Mouse (Mus musculus): ENCODE data around the gene Lmtk3. TPM values are rescaled to one million over a fixed set of nuclear protein-coding genes. Genes with fewer than 3 reads are reported as not detected.
A peak's percentile ranks its signal among the peaks of the same experiment; 100 is the strongest.

Lmtk3 gene
- 10.6 and 11.1 TPM in 2 replicates for polyA plus RNA-seq (2016; fragmentation: Nextera tagmentation; extraction: Ambion mirVana)

DNA sequence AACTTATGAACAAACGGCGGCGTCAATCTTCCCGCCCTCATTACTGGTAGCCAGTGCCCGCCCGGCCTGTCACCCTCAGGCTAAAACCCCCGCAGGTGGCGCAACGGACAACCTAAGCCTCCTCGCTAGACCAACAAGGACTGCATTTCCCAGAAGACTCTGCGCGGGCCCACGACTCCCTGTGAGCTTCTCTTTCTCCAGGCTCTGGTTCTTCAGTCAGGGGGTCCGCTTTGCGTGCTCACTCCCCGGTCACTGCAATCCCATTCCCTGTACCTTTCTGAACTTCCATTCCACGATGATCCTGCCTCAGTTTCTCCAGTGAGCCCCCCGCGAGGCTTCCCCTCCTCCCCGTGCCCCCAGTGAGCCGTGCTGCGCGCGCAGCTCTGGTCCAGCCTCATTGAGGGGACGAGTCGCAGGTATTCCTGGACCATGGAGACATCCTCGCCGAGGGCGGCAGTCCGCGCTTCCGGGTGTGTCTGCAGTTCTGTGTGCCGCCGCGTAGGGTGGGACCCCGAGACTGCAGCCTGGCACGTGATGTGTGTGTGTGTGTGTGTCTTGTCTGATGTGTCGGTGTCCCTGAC is at the start of gene Lmtk3:
Gene Lmtk3 (plus strand): TSS at position 228 of the 581 bp plus-strand sequence.
- H3K4me3 ChIP-seq: peak within 1 kb of the TSS; percentile 87
- H3K27me3 ChIP-seq: peaks cover 21% of the 10 kb centered on the region
- peak within 1 kb of the TSS; percentile 73 for H3K4me2 ChIP-seq (replicated peaks)
- peak; percentile 27; the same call in 1 of the 2 replicates for ATAC-seq (ENCODE audit: low FRiP score, low read depth)
- under 1% methylated on average over 38 of the region's 38 CpGs for WGBS
- peak within 1 kb of the TSS; percentile 95 for H3K9ac ChIP-seq (replicated peaks)
- peak within 1 kb of the TSS; percentile 93 for H3K27ac ChIP-seq (replicated peaks)
- H3K36me3 ChIP-seq: peaks cover 15% of the 10 kb centered on the region
- no peaks in the 10 kb centered on the region for H3K9me3 ChIP-seq
- H3K4me1 ChIP-seq: peaks cover 36% of the 10 kb centered on the region

DNA sequence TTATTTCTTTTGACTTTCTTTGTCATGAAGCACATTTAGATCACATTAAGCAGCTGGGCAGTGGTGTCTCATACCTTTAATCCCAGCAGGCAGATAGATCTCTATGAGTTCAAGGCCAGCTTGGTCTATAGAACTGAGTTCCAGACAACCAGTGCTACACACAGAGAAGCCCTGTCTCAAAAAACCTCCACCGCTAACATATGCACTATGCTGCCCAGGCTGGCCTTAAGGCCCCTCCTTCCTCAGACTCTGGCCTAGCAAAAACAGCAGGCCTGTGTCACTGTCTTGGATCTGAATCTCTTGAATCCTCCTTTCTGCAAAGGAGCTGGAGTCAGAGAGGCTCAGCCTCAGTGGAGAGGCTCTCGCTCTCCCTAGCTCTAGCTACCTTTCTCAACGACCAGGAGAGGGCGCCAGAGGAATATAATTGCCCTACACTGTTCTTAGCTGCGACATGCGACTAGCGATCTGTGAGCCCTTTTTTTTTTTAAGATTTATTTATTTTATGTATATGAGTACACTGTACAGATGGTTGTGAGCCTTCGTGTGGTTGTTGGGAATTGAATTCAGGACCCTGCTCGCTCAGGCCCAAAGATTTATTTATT is 44.3 kb upstream of the Lmtk3 start:
- H3K27ac ChIP-seq (replicated peaks): no peak overlapping the region
- no peaks in the 10 kb centered on the region for H3K36me3 ChIP-seq
- H3K9ac ChIP-seq (replicated peaks): no peak overlapping the region
- 8% methylated on average over 9 of the region's 9 CpGs for WGBS
- no peak overlapping the region for H3K4me2 ChIP-seq (replicated peaks)
- no peaks in the 10 kb centered on the region for H3K9me3 ChIP-seq
- ATAC-seq (ENCODE audit: low FRiP score, low read depth): peak; percentile 79; the same call in 1 of the 2 replicates
- no peak overlapping the region for H3K4me3 ChIP-seq
- no peaks in the 10 kb centered on the region for H3K4me1 ChIP-seq
- H3K27me3 ChIP-seq: peaks cover 10% of the 10 kb centered on the region

DNA sequence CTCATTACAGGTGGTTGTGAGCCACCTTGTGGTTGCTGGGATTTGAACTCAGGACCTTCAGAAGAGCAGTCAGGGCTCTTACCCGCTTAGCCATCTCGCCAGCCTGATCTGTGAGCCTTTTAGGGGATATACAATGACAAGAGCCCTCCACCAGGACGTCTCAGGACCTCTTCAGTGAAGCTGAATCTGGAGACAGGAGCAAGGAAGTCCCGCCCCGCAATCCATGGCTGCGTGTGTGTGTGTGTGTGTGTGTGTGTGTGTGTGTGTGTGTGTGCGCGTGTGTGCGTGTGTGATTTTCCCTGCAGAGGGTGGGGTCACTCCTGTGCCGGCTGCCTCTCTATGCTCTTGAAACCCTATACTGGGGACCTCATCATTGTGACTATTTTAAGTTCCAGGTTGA is 43.7 kb upstream of the Lmtk3 start:
- no peak overlapping the region for H3K4me2 ChIP-seq (replicated peaks)
- no peak overlapping the region for H3K9ac ChIP-seq (replicated peaks)
- no peaks in the 10 kb centered on the region for H3K36me3 ChIP-seq
- no peak overlapping the region for H3K4me3 ChIP-seq
- H3K27ac ChIP-seq (replicated peaks): no peak overlapping the region
- no peaks in the 10 kb centered on the region for H3K4me1 ChIP-seq
- 59% methylated on average over 10 of the region's 10 CpGs for WGBS
- no peak for ATAC-seq (ENCODE audit: low FRiP score, low read depth)
- H3K27me3 ChIP-seq: peaks cover 10% of the 10 kb centered on the region
- no peaks in the 10 kb centered on the region for H3K9me3 ChIP-seq

DNA sequence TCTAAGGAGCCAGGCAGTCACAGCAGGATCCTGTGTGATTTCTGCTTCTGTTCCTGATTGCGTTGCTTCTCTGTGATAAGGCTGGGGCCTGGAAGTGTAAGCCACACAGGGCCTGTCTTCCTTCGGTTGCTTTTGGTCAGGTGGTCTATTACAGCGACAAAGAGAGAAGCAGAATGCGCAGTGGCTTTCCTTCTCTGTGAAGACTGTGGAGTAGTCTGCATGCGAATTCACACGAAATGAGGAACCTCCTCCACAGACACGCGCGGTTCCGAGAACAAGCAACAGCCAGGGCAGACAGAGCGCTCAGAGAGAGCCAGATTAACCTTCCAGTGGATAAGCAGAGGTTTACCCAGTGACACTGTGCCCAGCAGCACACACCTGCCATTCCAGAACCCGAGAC is 42.2 kb upstream of the Lmtk3 start:
- peaks cover 10% of the 10 kb centered on the region for H3K27me3 ChIP-seq
- no peak overlapping the region for H3K4me2 ChIP-seq (replicated peaks)
- H3K36me3 ChIP-seq: no peaks in the 10 kb centered on the region
- H3K4me1 ChIP-seq: no peaks in the 10 kb centered on the region
- no peak for ATAC-seq (ENCODE audit: low FRiP score, low read depth)
- H3K4me3 ChIP-seq: no peak overlapping the region
- no peaks in the 10 kb centered on the region for H3K9me3 ChIP-seq
- 85% methylated on average over 12 of the region's 12 CpGs for WGBS
- no peak overlapping the region for H3K27ac ChIP-seq (replicated peaks)
- no peak overlapping the region for H3K9ac ChIP-seq (replicated peaks)

DNA sequence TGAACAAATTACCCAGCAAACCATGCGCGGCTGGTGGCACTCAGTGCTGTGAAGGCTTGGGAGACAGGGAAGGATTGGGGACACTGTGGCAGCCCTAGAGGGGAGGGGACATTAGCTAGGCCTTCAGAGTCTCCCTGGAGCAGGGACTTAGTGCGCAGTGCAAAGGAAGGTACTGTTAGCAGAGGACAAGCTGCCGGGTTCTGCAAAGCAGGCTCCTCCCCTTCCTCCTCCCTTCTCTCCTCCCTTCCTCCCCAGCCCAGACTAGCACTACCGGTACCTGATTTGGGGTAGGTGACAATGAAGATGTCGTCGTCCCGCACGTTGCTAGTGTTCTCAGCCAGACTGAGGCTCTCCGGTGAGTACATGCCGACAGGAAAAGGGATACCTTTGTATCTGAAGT is 41.8 kb upstream of the Lmtk3 start:
- Histone ChIP-seq H3K36me3 (no peaks in the 10 kb centered on the region), H3K4me2 (replicated peaks) (no peak overlapping the region), H3K27me3 (peaks cover 10% of the 10 kb centered on the region), H3K9ac (replicated peaks) (no peak overlapping the region), H3K9me3 (no peaks in the 10 kb centered on the region), H3K4me3 (no peak overlapping the region), H3K27ac (replicated peaks) (no peak overlapping the region), H3K4me1 (no peaks in the 10 kb centered on the region)
- ATAC-seq (ENCODE audit: low FRiP score, low read depth): no peak
- WGBS: 38% methylated on average over 11 of the region's 11 CpGs

DNA sequence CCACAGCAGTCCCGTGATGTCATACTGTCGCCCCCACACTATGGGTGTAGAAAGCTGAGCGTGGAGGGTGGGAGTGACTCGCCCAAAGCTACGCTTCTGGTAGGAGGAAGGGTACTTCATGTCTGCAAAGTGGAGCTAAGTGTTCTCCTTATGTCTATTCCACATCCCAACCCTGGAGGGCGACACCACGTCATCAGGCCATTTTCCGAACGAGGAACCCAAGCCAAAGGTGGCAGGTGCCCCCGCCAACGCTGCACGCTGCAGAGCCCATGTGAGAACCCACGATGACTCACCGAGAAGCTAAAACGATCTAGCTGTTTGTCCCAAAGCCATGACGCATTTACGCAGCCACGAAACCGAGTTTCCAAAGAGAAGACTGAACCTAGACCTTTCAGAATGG is 41.2 kb upstream of the Lmtk3 start:
- H3K4me1 ChIP-seq: no peaks in the 10 kb centered on the region
- H3K9ac ChIP-seq (replicated peaks): no peak overlapping the region
- no peak overlapping the region for H3K27ac ChIP-seq (replicated peaks)
- no peaks in the 10 kb centered on the region for H3K9me3 ChIP-seq
- H3K4me3 ChIP-seq: no peak overlapping the region
- no peak overlapping the region for H3K4me2 ChIP-seq (replicated peaks)
- ATAC-seq (ENCODE audit: low FRiP score, low read depth): no peak
- no peaks in the 10 kb centered on the region for H3K36me3 ChIP-seq
- H3K27me3 ChIP-seq: peaks cover 10% of the 10 kb centered on the region
- 40% methylated on average over 19 of the region's 19 CpGs for WGBS

DNA sequence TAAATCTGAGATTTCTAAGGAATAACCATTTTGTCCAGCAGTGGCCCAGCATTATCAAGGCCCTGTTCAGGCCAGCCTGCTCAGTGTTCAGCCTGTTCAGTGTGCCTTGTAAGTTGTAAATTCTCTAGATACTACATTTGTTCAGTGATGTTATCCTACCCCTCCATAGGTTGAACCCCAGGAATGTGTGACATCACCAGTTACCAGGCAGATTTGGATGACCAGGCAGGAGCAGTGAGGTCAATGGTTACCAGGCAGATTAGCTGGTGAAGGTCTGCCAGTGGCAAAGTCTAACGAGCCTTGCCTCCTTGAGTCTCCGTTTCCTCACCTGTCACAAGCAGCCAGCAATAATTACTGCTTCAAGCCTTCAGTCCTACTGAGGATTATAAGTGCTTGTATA is 39.2 kb upstream of the Lmtk3 start:
- no peak overlapping the region for H3K9ac ChIP-seq (replicated peaks)
- H3K4me3 ChIP-seq: no peak overlapping the region
- H3K4me1 ChIP-seq: no peaks in the 10 kb centered on the region
- H3K27me3 ChIP-seq: peaks cover 10% of the 10 kb centered on the region
- no peaks in the 10 kb centered on the region for H3K36me3 ChIP-seq
- WGBS: 59% methylated on average over 2 of the region's 2 CpGs
- no peak for ATAC-seq (ENCODE audit: low FRiP score, low read depth)
- H3K4me2 ChIP-seq (replicated peaks): no peak overlapping the region
- no peak overlapping the region for H3K27ac ChIP-seq (replicated peaks)
- H3K9me3 ChIP-seq: no peaks in the 10 kb centered on the region

DNA sequence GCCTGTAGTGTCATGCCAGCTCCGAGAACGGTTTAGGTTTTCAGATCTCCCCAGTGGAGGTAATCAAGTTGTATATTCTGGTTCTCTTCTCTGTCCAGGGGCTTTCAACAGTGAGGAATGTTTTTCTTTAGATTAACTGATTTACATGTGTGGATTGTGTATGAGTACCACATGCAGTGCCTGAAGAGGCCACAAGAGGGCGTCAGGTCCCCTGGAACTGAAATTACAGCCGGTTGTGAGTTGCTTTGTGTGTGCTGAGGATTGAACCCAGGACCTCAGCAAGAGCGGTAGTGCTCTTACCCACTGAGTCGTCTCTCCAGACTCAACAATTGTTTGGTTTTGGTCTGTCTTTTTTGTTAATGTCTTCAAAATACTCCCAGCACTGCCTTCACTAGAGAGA is 37.0 kb upstream of the Lmtk3 start:
- no peaks in the 10 kb centered on the region for H3K36me3 ChIP-seq
- no peak for ATAC-seq (ENCODE audit: low FRiP score, low read depth)
- 68% methylated on average over 6 of the region's 6 CpGs for WGBS

DNA sequence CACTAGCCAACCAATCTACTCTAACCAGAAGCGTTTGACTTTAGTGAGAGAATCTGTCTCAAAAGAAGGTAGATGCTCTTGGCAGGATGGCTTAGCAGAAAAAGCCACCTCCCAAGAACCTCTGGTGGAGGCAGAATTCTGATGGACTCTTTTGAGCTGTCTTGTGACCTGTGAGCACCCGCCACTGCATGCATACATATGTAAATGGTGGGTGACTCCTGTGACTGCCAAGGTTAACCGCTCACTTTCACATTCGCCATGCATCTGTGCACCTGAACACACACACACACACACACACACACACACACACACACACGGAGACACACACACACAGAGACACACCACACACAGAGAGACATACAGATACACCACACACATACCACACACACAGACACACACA is 36.1 kb upstream of the Lmtk3 start:
- H3K4me2 ChIP-seq (replicated peaks): no peak overlapping the region
- no peak overlapping the region for H3K9ac ChIP-seq (replicated peaks)
- no peaks in the 10 kb centered on the region; the same call in none of the 2 replicates for H3K27me3 ChIP-seq
- H3K4me3 ChIP-seq: no peak overlapping the region
- H3K36me3 ChIP-seq: no peaks in the 10 kb centered on the region
- WGBS: 81% methylated on average over 5 of the region's 5 CpGs
- no peaks in the 10 kb centered on the region for H3K4me1 ChIP-seq
- H3K9me3 ChIP-seq: no peaks in the 10 kb centered on the region
- H3K27ac ChIP-seq (replicated peaks): no peak overlapping the region
- no peak for ATAC-seq (ENCODE audit: low FRiP score, low read depth)

More for the DNA sequence above, 37.0 kb upstream of the Lmtk3 start:
- no peaks in the 10 kb centered on the region for H3K4me1 ChIP-seq
- H3K4me2 ChIP-seq (replicated peaks): no peak overlapping the region
- peaks cover 4% of the 10 kb centered on the region for H3K27me3 ChIP-seq
- no peaks in the 10 kb centered on the region for H3K9me3 ChIP-seq
- H3K9ac ChIP-seq (replicated peaks): no peak overlapping the region
- no peak overlapping the region for H3K4me3 ChIP-seq
- no peak overlapping the region for H3K27ac ChIP-seq (replicated peaks)

DNA sequence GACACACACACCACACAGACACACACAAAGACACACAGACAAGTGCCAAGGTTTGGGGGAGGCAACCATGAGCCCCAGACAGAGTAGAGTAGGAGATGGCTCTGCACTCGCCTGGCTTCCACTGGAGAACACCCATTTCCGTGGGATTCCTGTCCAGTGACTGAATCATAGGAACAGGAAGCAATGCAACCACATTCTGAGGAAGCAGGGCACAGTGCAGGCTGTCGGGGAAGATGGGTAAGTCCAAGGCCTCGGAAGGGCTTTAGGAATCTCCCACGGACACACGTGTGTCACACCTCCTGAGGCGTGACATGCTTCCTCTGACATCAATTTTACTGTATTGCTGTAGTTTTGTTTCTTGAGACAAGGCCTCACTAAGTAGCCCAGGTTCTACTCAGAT is 35.4 kb upstream of the Lmtk3 start:
- ATAC-seq (ENCODE audit: low FRiP score, low read depth): no peak
- Histone ChIP-seq H3K4me1 (no peaks in the 10 kb centered on the region), H3K36me3 (no peaks in the 10 kb centered on the region), H3K27me3 (no peaks in the 10 kb centered on the region; the same call in 1 of the 2 replicates), H3K4me3 (no peak overlapping the region), H3K9ac (replicated peaks) (no peak overlapping the region), H3K4me2 (replicated peaks) (no peak overlapping the region), H3K9me3 (no peaks in the 10 kb centered on the region), H3K27ac (replicated peaks) (no peak overlapping the region)
- 91% methylated on average over 7 of the region's 7 CpGs for WGBS

DNA sequence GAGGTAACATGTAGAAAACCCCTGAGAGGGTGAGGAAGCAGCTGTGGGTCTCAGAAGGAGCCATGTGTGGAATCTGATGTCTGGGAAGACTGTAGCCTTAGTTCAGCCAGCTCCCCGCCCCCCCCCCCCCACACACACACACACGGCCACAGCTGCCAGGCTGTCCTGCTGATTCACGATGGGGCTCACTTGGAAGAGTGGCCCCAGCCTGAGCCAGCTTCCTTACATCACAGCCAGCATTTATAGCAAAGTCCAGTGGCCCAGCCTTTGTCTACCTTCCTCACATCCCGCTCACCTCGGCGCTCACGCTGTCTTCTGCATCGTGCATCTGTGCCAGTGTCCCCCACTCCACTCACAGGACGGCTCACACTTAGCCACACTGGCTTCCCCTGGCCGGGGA is 34.1 kb upstream of the Lmtk3 start:
- H3K4me2 ChIP-seq (replicated peaks): no peak overlapping the region
- no peaks in the 10 kb centered on the region for H3K36me3 ChIP-seq
- no peak overlapping the region for H3K27ac ChIP-seq (replicated peaks)
- no peaks in the 10 kb centered on the region for H3K4me1 ChIP-seq
- 0 out of 2 replicates have a peak overlapping the region, but pooled peaks have one; percentile 24 for H3K9ac ChIP-seq (replicated peaks)
- ATAC-seq (ENCODE audit: low FRiP score, low read depth): no peak
- H3K27me3 ChIP-seq: no peaks in the 10 kb centered on the region; the same call in 1 of the 2 replicates
- no peaks in the 10 kb centered on the region for H3K9me3 ChIP-seq
- no peak overlapping the region for H3K4me3 ChIP-seq
- 57% methylated on average over 9 of the region's 10 CpGs for WGBS

DNA sequence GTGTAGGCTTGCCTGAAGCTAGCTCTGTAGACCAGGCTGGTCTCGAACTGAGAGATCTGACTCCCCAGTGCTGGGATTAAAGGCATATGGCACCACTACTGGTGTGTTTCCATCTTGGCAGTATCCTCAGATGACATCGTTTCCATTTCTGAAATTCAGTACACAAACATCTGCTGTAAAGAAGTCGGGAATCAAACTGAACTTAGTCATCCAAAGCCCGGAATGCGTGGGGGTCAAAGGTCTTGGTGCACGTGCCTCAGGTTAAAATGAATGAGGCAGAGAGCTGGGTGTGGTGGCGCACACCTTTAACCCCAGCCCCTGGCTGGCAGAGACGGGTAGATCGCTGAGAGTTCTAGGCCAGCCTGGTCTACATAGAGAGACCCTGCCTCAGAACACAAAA is 33.4 kb upstream of the Lmtk3 start:
- H3K9me3 ChIP-seq: no peaks in the 10 kb centered on the region
- no peak overlapping the region for H3K4me3 ChIP-seq
- no peaks in the 10 kb centered on the region for H3K36me3 ChIP-seq
- H3K9ac ChIP-seq (replicated peaks): no peak overlapping the region
- ATAC-seq (ENCODE audit: low FRiP score, low read depth): no peak
- H3K4me1 ChIP-seq: no peaks in the 10 kb centered on the region
- H3K4me2 ChIP-seq (replicated peaks): no peak overlapping the region
- no peaks in the 10 kb centered on the region; the same call in 1 of the 2 replicates for H3K27me3 ChIP-seq
- WGBS: 81% methylated on average over 9 of the region's 9 CpGs
- H3K27ac ChIP-seq (replicated peaks): no peak overlapping the region

All from midbrain, embryonic 12.5 days (tissue).